Mouse (Mus musculus) liver, postnatal 0 days (tissue): ENCODE measurements around the gene Lemd2.

Experiments
- CTCF ChIP-seq: sonication (generic); IDR thresholded peaks from 2 replicates; pipeline ENCODE4 v1.5.1; 2016; ENCODE audit warnings: antibody characterized with exemption, low read depth
- EP300 ChIP-seq: IDR thresholded peaks from 2 replicates; pipeline ENCODE4 v1.6.1; 2016; ENCODE audit warnings: antibody characterized with exemption, low read depth, mild to moderate bottlenecking

DNA sequence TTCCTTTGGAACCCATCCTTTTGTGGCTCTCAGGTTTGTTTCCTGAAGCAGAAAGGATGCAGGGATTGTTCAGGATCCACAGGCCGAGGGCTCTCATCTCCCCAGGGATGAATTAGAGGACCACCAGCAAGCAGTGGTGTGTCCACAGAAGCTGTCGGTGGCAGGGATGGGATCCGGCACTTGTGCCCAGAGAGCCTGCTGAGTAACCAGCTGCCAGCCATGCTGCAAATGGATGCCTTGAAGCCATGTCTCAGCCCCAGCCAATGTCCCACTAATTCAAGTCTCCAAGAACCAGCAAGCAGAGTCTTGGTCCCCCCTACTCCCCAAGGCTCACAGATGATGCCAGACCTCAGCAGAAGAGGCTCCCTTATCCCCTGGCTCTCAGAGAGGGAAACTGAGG lies 44.8 kb upstream of the Lemd2 start:
- TF ChIP-seq CTCF (no peak), EP300 (no peak)
